Mouse (Mus musculus) CH12.LX (cell line): ENCODE measurements around the gene Sac3d1. TPM values are rescaled to one million over a fixed set of nuclear protein-coding genes. Genes with fewer than 3 reads are reported as not detected.

Experiments used
- DNase-seq: peaks from one replicate; pipeline ENCODE4 v3.0.0-alpha.2; 2013; ENCODE audit errors: extremely low read depth
- H3K27ac ChIP-seq: 2 replicates; pipeline ENCODE4 v1.5.1; 2012; ENCODE audit warnings: low read depth, mild to moderate bottlenecking, control low read depth, moderate library complexity; ENCODE audit not compliant: insufficient read depth
- H3K27me3 ChIP-seq: replicated peaks from 2 replicates; pipeline ENCODE3; 2012; ENCODE audit warnings: inconsistent platforms
- H3K36me3 ChIP-seq, 2 experiments: replicated peaks in 1 of 2; 2 replicates each; pipeline versions ENCODE3 to v1.6.1; 2012; ENCODE audit warnings: inconsistent platforms in 1 of 2, low read length in 1 of 2, mild to moderate bottlenecking in 1 of 2, mixed read lengths in 1 of 2, moderate library complexity in 1 of 2; ENCODE audit not compliant: control insufficient read depth in 1 of 2, insufficient read depth in 1 of 2
- H3K4me1 ChIP-seq, 2 experiments: 2 replicates each; pipeline ENCODE4 v1.6.1; 2012; ENCODE audit warnings: inconsistent platforms in 1 of 2, moderate library complexity in 1 of 2; ENCODE audit not compliant: insufficient read depth in 2 of 2, control insufficient read depth in 1 of 2
- H3K4me2 ChIP-seq: 2 replicates; pipeline ENCODE4 v1.6.1; 2012; ENCODE audit warnings: low read depth, mild to moderate bottlenecking, control low read depth; ENCODE audit not compliant: poor library complexity, insufficient read depth, severe bottlenecking
- H3K4me3 ChIP-seq, 3 experiments: fragments of 150-350 bp in 1 of 3; sonication (generic) in 1 of 3; replicated peaks in 1 of 3; 2 replicates each; pipeline versions ENCODE3 to v1.5.1; 2011 to 2012; ENCODE audit warnings: low read depth in 2 of 3, low read length in 2 of 3, mild to moderate bottlenecking in 2 of 3, moderate library complexity in 2 of 3, control low read depth in 1 of 3, improper control_type of control experiment in 1 of 3, inconsistent platforms in 1 of 3, mixed read lengths in 1 of 3; ENCODE audit not compliant: poor library complexity in 1 of 3
- H3K79me2 ChIP-seq: replicated peaks from 2 replicates; pipeline ENCODE4 v1.6.1; 2012; ENCODE audit warnings: mild to moderate bottlenecking, moderate library complexity; ENCODE audit not compliant: control insufficient read depth, poor library complexity, insufficient read depth, severe bottlenecking; ENCODE audit errors: extremely low read depth
- H3K9ac ChIP-seq: 2 replicates; pipeline ENCODE4 v1.6.1; 2012; ENCODE audit warnings: low read depth, mild to moderate bottlenecking, control low read depth, moderate library complexity; ENCODE audit not compliant: insufficient read depth
- H3K9me3 ChIP-seq: replicated peaks from 2 replicates; pipeline ENCODE3; 2012; ENCODE audit warnings: low read length, inconsistent platforms, mixed read lengths
- CHD2 ChIP-seq: IDR thresholded peaks from 2 replicates; pipeline ENCODE4 v1.6.1; 2011; ENCODE audit warnings: low read length, improper control_type of control experiment
- CTCF ChIP-seq, 2 experiments: IDR thresholded peaks in 1 of 2; conservative IDR thresholded peaks in 1 of 2; 2 replicates each; pipeline ENCODE4 v1.5.1; 2011 to 2012; ENCODE audit warnings: low read depth in 2 of 2, low read length in 2 of 2, improper control_type of control experiment in 1 of 2, inconsistent platforms in 1 of 2, mild to moderate bottlenecking in 1 of 2, moderate library complexity in 1 of 2
- E2F4 ChIP-seq: IDR thresholded peaks from 2 replicates; pipeline ENCODE4 v1.6.1; 2011; ENCODE audit warnings: low read depth, low read length, improper control_type of control experiment; ENCODE audit not compliant: insufficient replicate concordance
- ELF1 ChIP-seq: IDR thresholded peaks from 2 replicates; pipeline ENCODE4 v1.6.1; 2014; ENCODE audit warnings: low read depth, mild to moderate bottlenecking, inconsistent platforms, low read length, improper control_type of control experiment
- ETS1 ChIP-seq: conservative IDR thresholded peaks from 2 replicates; pipeline ENCODE4 v1.6.1; 2012; ENCODE audit warnings: low read depth, mild to moderate bottlenecking, inconsistent platforms, low read length, improper control_type of control experiment, moderate library complexity
- GABPA ChIP-seq: IDR thresholded peaks from 2 replicates; pipeline ENCODE4 v1.6.1; 2012; ENCODE audit warnings: low read depth, low read length, improper control_type of control experiment, inconsistent platforms; ENCODE audit not compliant: insufficient replicate concordance
- HCFC1 ChIP-seq: IDR thresholded peaks from 2 replicates; pipeline ENCODE4 v1.6.1; 2012; ENCODE audit warnings: low read depth, mild to moderate bottlenecking, inconsistent platforms, low read length, improper control_type of control experiment
- IRF4 ChIP-seq: IDR thresholded peaks from 2 replicates; pipeline ENCODE4 v1.6.1; 2014; ENCODE audit warnings: low read depth, mild to moderate bottlenecking, inconsistent platforms, low read length, improper control_type of control experiment
- JUN ChIP-seq: IDR thresholded peaks from 2 replicates; pipeline ENCODE4 v1.6.1; 2011; ENCODE audit warnings: low read depth, mild to moderate bottlenecking, low read length, improper control_type of control experiment, moderate library complexity; ENCODE audit not compliant: insufficient read depth
- KAT2A ChIP-seq: IDR thresholded peaks from 2 replicates; pipeline ENCODE4 v1.6.1; 2012; ENCODE audit warnings: low read length, improper control_type of control experiment, inconsistent platforms; ENCODE audit not compliant: insufficient replicate concordance
- MAX ChIP-seq: IDR thresholded peaks from 2 replicates; pipeline ENCODE4 v1.6.1; 2011; ENCODE audit warnings: low read length, improper control_type of control experiment
- MEF2A ChIP-seq: IDR thresholded peaks from 2 replicates; pipeline ENCODE4 v1.6.1; 2014; ENCODE audit warnings: low read depth, mild to moderate bottlenecking, inconsistent platforms, low read length, improper control_type of control experiment, borderline replicate concordance
- MXI1 ChIP-seq: IDR thresholded peaks from 2 replicates; pipeline ENCODE4 v1.6.1; 2011; ENCODE audit warnings: mild to moderate bottlenecking, low read depth, low read length, improper control_type of control experiment
- MYC ChIP-seq: IDR thresholded peaks from 2 replicates; pipeline ENCODE4 v1.6.1; 2011; ENCODE audit warnings: low read depth, mild to moderate bottlenecking, improper control_type of control experiment, low read length
- NELFE ChIP-seq: IDR thresholded peaks from 2 replicates; pipeline ENCODE4 v1.6.1; 2011; ENCODE audit warnings: low read depth, low read length, improper control_type of control experiment
- POLR2A ChIP-seq: IDR thresholded peaks from 2 replicates; pipeline ENCODE4 v1.6.1; 2011; ENCODE audit warnings: low read depth, mild to moderate bottlenecking, improper control_type of control experiment, low read length
- POLR2AphosphoS2 ChIP-seq: IDR thresholded peaks from 2 replicates; pipeline ENCODE4 v1.6.1; 2011; ENCODE audit warnings: low read depth, low read length, improper control_type of control experiment
- RCOR1 ChIP-seq: conservative IDR thresholded peaks from 2 replicates; pipeline ENCODE4 v1.6.1; 2012; ENCODE audit warnings: low read depth, mild to moderate bottlenecking, inconsistent platforms, low read length, improper control_type of control experiment
- SIN3A ChIP-seq: IDR thresholded peaks from 2 replicates; pipeline ENCODE4 v1.6.1; 2012; ENCODE audit warnings: low read length, improper control_type of control experiment, inconsistent platforms
- TBP ChIP-seq: conservative IDR thresholded peaks from 2 replicates; pipeline ENCODE4 v1.6.1; 2011; ENCODE audit warnings: low read depth, low read length, improper control_type of control experiment
- TCF12 ChIP-seq: IDR thresholded peaks from 2 replicates; pipeline ENCODE4 v1.6.1; 2014; ENCODE audit warnings: low read depth, mild to moderate bottlenecking, inconsistent platforms, low read length, improper control_type of control experiment
- ZKSCAN1 ChIP-seq: IDR thresholded peaks from 2 replicates; pipeline ENCODE4 v1.6.1; 2012; ENCODE audit warnings: low read depth, inconsistent platforms, low read length, improper control_type of control experiment, borderline replicate concordance
- ZMIZ1 ChIP-seq: IDR thresholded peaks from 2 replicates; pipeline ENCODE4 v1.6.1; 2012; ENCODE audit warnings: low read depth, mild to moderate bottlenecking, inconsistent platforms, low read length, improper control_type of control experiment
- dilution Hi-C: fragments of 300-500 bp; cut with MboI; formaldehyde crosslinking; loops from 2 replicates; pipeline ENCODE4 v1.14.3; 2020; ENCODE audit warnings: low sequenced_read_pairs; ENCODE audit not compliant: extremely low pct_unique_long_range_greater_than_20kb, extremely low pct_ligation_motif_present
- in situ Hi-C: fragments of 300-500 bp; cut with MboI; formaldehyde crosslinking; loops from 3 replicates; pipeline ENCODE4 v1.14.3; 2019; ENCODE audit warnings: low sequenced_read_pairs, low pct_ligation_motif_present, low pct_unique_long_range_greater_than_20kb, mixed read lengths
- polyA plus RNA-seq: library from polyadenylated mRNA; unstranded; fragments of >175 nt; gene quantifications from 2 replicates; pipeline ENCODE4 v1.2.1, GENCODE M21; 2012; ENCODE audit warnings: low read depth; ENCODE audit not compliant: insufficient read length
- total RNA-seq, 2 experiments: library from RNA; depleted of rRNA; stranded (reverse); fragments of 300-350 nt in 1 of 2; fragments of >200 nt in 1 of 2; gene quantifications; 2 replicates each; pipeline ENCODE4 v1.2.3; 2012 to 2014

The Sac3d1 gene
- total RNA-seq (2012; rRNA removed) (27.0 and 31.0 TPM in 2 replicates), total RNA-seq (2014; rRNA removed) (24.6 and 31.9 TPM in 2 replicates), polyA plus RNA-seq (26.9 and 29.8 TPM in 2 replicates)

GRCm38 (mm10) chr19:6117986-6118676, at the start of gene Sac3d1:
Gene Sac3d1 (minus strand): TSS chr19:6118650.
- H3K27ac ChIP-seq: peak within 1 kb of the TSS; percentile 94
- H3K9me3 ChIP-seq: no peaks in the 10 kb centered on the region
- peak within 1 kb of the TSS; percentile 70 for H3K4me2 ChIP-seq
- in situ Hi-C loops (no loop called here), dilution Hi-C loops (no loop called here)
- TF ChIP-seq CHD2: no peak
- peak; percentile 84 for TF ChIP-seq TCF12
- TF ChIP-seq MYC: peak; percentile 70; the same call in 1 of the 2 replicates
- TF ChIP-seq ETS1: no peak
- peak; percentile 80; the same call in 1 of the 2 replicates for TF ChIP-seq MXI1
- no peak for TF ChIP-seq ZKSCAN1
- TF ChIP-seq ZMIZ1: peak; percentile 90
- TF ChIP-seq KAT2A: peak; percentile 87; the same call in 1 of the 2 replicates
- TF ChIP-seq SIN3A: peak; percentile 91
- TF ChIP-seq TBP: peak; percentile 95
- no peak for TF ChIP-seq RCOR1
- peak; percentile 92 for TF ChIP-seq POLR2AphosphoS2
- peak; percentile 66 for TF ChIP-seq ELF1
- TF ChIP-seq JUN: no peak
- TF ChIP-seq NELFE: peak; percentile 97
- peak; percentile 99 for TF ChIP-seq POLR2A
- TF ChIP-seq HCFC1: peak; percentile 88
- TF ChIP-seq MEF2A: peak; percentile 7; the same call in 1 of the 2 replicates
- peak; percentile 20; the same call in 1 of the 2 replicates for TF ChIP-seq IRF4
- TF ChIP-seq GABPA: no peak; the same call in 1 of the 2 replicates
- TF ChIP-seq CTCF (conservative IDR thresholded peaks at IDR 0.05 in 1 of 2, IDR thresholded peaks at IDR 0.05 in 1 of 2; ENCODE audit: low read depth in 2 of 2, low read length in 2 of 2): peak in 1 of 2 experiments; percentile 3; a peak in 1 of 4 replicates
- TF ChIP-seq MAX: peak; percentile 82
- TF ChIP-seq E2F4: peak; percentile 89; the same call in 1 of the 2 replicates
- peak within 1 kb of the TSS; percentile 74 for H3K9ac ChIP-seq
- peaks cover 14% of the 10 kb centered on the region for H3K79me2 ChIP-seq
- DNase-seq: peak; percentile 93
- H3K4me3 ChIP-seq: peak within 1 kb of the TSS; percentile 78 to 90 (median 84)
- H3K27me3 ChIP-seq: no peaks in the 10 kb centered on the region
- H3K36me3 ChIP-seq: peaks cover 30 to 68% of the 10 kb centered on the region in 2 experiments
- H3K4me1 ChIP-seq: peaks cover 7 to 36% of the 10 kb centered on the region in 2 experiments; a peak in 3 of 4 replicates
